Mouse (Mus musculus): ENCODE measurements at regions not wholly inside any gene's neighbourhood (a gene's known extent, or its start where the extent isn't known, plus 50 kb on each side); places are given as distances from the start of the nearest gene placed in this dataset.

GRCm38 (mm10) chr16:24097596-24097995 is 108.9 kb upstream of the Bcl6 start:
- Histone ChIP-seq H3K9ac (no peak overlapping the region), H3K4me2 (no peak overlapping the region), H3K27me3 (no peaks in the 10 kb centered on the region), H3K27ac (no peak overlapping the region), H3K4me3 (no peak overlapping the region), H3K36me3 (no peaks in the 10 kb centered on the region), H3K4me1 (no peaks in the 10 kb centered on the region), H3K9me3 (no peaks in the 10 kb centered on the region)
- 78% methylated on average over 8 of the region's 8 CpGs for WGBS
- ATAC-seq (ENCODE audit: borderline replicate concordance, extremely low read depth, low FRiP score, low TSS enrichment), result no peak

- no peaks in the 10 kb centered on the region for H3K4me1 ChIP-seq
- no peaks in the 10 kb centered on the region for H3K27me3 ChIP-seq
- H3K4me2 ChIP-seq, result no peak overlapping the region
- ATAC-seq (ENCODE audit: borderline replicate concordance, extremely low read depth, low FRiP score, low TSS enrichment), result no peak
- 68% methylated on average over 1 of the region's 1 CpGs for WGBS
- no peaks in the 10 kb centered on the region for H3K36me3 ChIP-seq
- H3K4me3 ChIP-seq, result no peak overlapping the region
- no peak overlapping the region for H3K9ac ChIP-seq
- H3K27ac ChIP-seq, result no peak overlapping the region
- no peaks in the 10 kb centered on the region for H3K9me3 ChIP-seq
These were observed 107.4 kb upstream of the Bcl6 start for GRCm38 (mm10) chr16:24096076-24096475.

- Histone ChIP-seq H3K27ac (no peak overlapping the region), H3K4me1 (no peaks in the 10 kb centered on the region), H3K9me3 (no peaks in the 10 kb centered on the region), H3K36me3 (no peaks in the 10 kb centered on the region), H3K4me3 (no peak overlapping the region), H3K27me3 (no peaks in the 10 kb centered on the region), H3K9ac (no peak overlapping the region), H3K4me2 (no peak overlapping the region)
- no peak for ATAC-seq (ENCODE audit: borderline replicate concordance, extremely low read depth, low FRiP score, low TSS enrichment)
- WGBS, result 78% methylated on average over 4 of the region's 4 CpGs
These were observed 107.0 kb upstream of the Bcl6 start for GRCm38 (mm10) chr16:24095630-24096029.

GRCm38 (mm10) chr16:24094566-24094965 is 105.9 kb upstream of the Bcl6 start:
- Histone ChIP-seq H3K9ac (no peak overlapping the region), H3K4me1 (no peaks in the 10 kb centered on the region), H3K4me2 (no peak overlapping the region), H3K9me3 (no peaks in the 10 kb centered on the region), H3K27me3 (no peaks in the 10 kb centered on the region), H3K27ac (no peak overlapping the region), H3K4me3 (no peak overlapping the region), H3K36me3 (no peaks in the 10 kb centered on the region)
- WGBS, result 79% methylated on average over 6 of the region's 6 CpGs
- ATAC-seq (ENCODE audit: borderline replicate concordance, extremely low read depth, low FRiP score, low TSS enrichment), result no peak

- H3K27me3 ChIP-seq, result no peaks in the 10 kb centered on the region
- H3K4me1 ChIP-seq, result no peaks in the 10 kb centered on the region
- no peaks in the 10 kb centered on the region for H3K36me3 ChIP-seq
- H3K9me3 ChIP-seq, result no peaks in the 10 kb centered on the region
- no peak overlapping the region for H3K27ac ChIP-seq
- 88% methylated on average over 8 of the region's 8 CpGs for WGBS
- no peak overlapping the region for H3K4me2 ChIP-seq
- H3K4me3 ChIP-seq, result no peak overlapping the region
- no peak overlapping the region for H3K9ac ChIP-seq
- no peak for ATAC-seq (ENCODE audit: borderline replicate concordance, extremely low read depth, low FRiP score, low TSS enrichment)
These were observed 105.0 kb upstream of the Bcl6 start for GRCm38 (mm10) chr16:24093624-24094023.

GRCm38 (mm10) chr16:24092616-24093525 is 104.2 kb upstream of the Bcl6 start:
- H3K27me3 ChIP-seq, result no peaks in the 10 kb centered on the region
- no peak overlapping the region for H3K4me3 ChIP-seq
- no peaks in the 10 kb centered on the region for H3K4me1 ChIP-seq
- H3K4me2 ChIP-seq, result no peak overlapping the region
- H3K36me3 ChIP-seq, result no peaks in the 10 kb centered on the region
- H3K9ac ChIP-seq, result no peak overlapping the region
- ATAC-seq (ENCODE audit: borderline replicate concordance, extremely low read depth, low FRiP score, low TSS enrichment), result no peak
- H3K27ac ChIP-seq, result no peak overlapping the region
- WGBS, result 70% methylated on average over 5 of the region's 5 CpGs
- H3K9me3 ChIP-seq, result no peaks in the 10 kb centered on the region

GRCm38 (mm10) chr16:24092136-24092535 is 103.5 kb upstream of the Bcl6 start:
- no peak overlapping the region for H3K27ac ChIP-seq
- H3K4me1 ChIP-seq, result no peaks in the 10 kb centered on the region
- no peaks in the 10 kb centered on the region for H3K36me3 ChIP-seq
- no peak for ATAC-seq (ENCODE audit: borderline replicate concordance, extremely low read depth, low FRiP score, low TSS enrichment)
- H3K4me2 ChIP-seq, result no peak overlapping the region
- H3K4me3 ChIP-seq, result no peak overlapping the region
- no peak overlapping the region for H3K9ac ChIP-seq
- no peaks in the 10 kb centered on the region for H3K27me3 ChIP-seq
- 76% methylated on average over 4 of the region's 4 CpGs for WGBS
- no peaks in the 10 kb centered on the region for H3K9me3 ChIP-seq

GRCm38 (mm10) chr16:24090981-24091380 is 102.3 kb upstream of the Bcl6 start:
- H3K9ac ChIP-seq, result no peak overlapping the region
- H3K9me3 ChIP-seq, result no peaks in the 10 kb centered on the region
- H3K4me3 ChIP-seq, result no peak overlapping the region
- H3K27me3 ChIP-seq, result no peaks in the 10 kb centered on the region
- H3K4me2 ChIP-seq, result no peak overlapping the region
- H3K27ac ChIP-seq, result no peak overlapping the region
- H3K4me1 ChIP-seq, result no peaks in the 10 kb centered on the region
- 77% methylated on average over 4 of the region's 4 CpGs for WGBS
- no peaks in the 10 kb centered on the region for H3K36me3 ChIP-seq
- no peak for ATAC-seq (ENCODE audit: borderline replicate concordance, extremely low read depth, low FRiP score, low TSS enrichment)

- H3K9me3 ChIP-seq, result no peaks in the 10 kb centered on the region
- 69% methylated on average over 11 of the region's 11 CpGs for WGBS
- no peaks in the 10 kb centered on the region for H3K27me3 ChIP-seq
- H3K9ac ChIP-seq, result no peak overlapping the region
- ATAC-seq (ENCODE audit: borderline replicate concordance, extremely low read depth, low FRiP score, low TSS enrichment), result no peak
- H3K4me1 ChIP-seq, result no peaks in the 10 kb centered on the region
- H3K27ac ChIP-seq, result no peak overlapping the region
- no peak overlapping the region for H3K4me2 ChIP-seq
- no peak overlapping the region for H3K4me3 ChIP-seq
- H3K36me3 ChIP-seq, result no peaks in the 10 kb centered on the region
These were observed 101.4 kb upstream of the Bcl6 start for GRCm38 (mm10) chr16:24089840-24090762.

- Histone ChIP-seq H3K36me3 (no peaks in the 10 kb centered on the region), H3K9me3 (no peaks in the 10 kb centered on the region), H3K27ac (no peak overlapping the region), H3K4me2 (no peak overlapping the region), H3K9ac (no peak overlapping the region), H3K27me3 (no peaks in the 10 kb centered on the region), H3K4me3 (no peak overlapping the region), H3K4me1 (no peaks in the 10 kb centered on the region)
- ATAC-seq (ENCODE audit: borderline replicate concordance, extremely low read depth, low FRiP score, low TSS enrichment), result no peak
- WGBS, result 69% methylated on average over 8 of the region's 8 CpGs
These were observed 95.3 kb upstream of the Bcl6 start for GRCm38 (mm10) chr16:24083966-24084365.

GRCm38 (mm10) chr16:24080471-24080870 is 91.8 kb upstream of the Bcl6 start:
- 79% methylated on average over 5 of the region's 5 CpGs for WGBS
- H3K27ac ChIP-seq, result no peak overlapping the region
- H3K27me3 ChIP-seq, result no peaks in the 10 kb centered on the region
- ATAC-seq (ENCODE audit: borderline replicate concordance, extremely low read depth, low FRiP score, low TSS enrichment), result no peak
- no peak overlapping the region for H3K4me2 ChIP-seq
- no peaks in the 10 kb centered on the region for H3K4me1 ChIP-seq
- H3K4me3 ChIP-seq, result no peak overlapping the region
- H3K9me3 ChIP-seq, result no peaks in the 10 kb centered on the region
- no peak overlapping the region for H3K9ac ChIP-seq
- no peaks in the 10 kb centered on the region for H3K36me3 ChIP-seq

- WGBS, result 69% methylated on average over 1 of the region's 1 CpGs
- Histone ChIP-seq H3K9ac (no peak overlapping the region), H3K36me3 (no peaks in the 10 kb centered on the region), H3K4me3 (no peak overlapping the region), H3K9me3 (no peaks in the 10 kb centered on the region), H3K4me2 (no peak overlapping the region), H3K27ac (no peak overlapping the region), H3K27me3 (no peaks in the 10 kb centered on the region), H3K4me1 (no peaks in the 10 kb centered on the region)
- ATAC-seq (ENCODE audit: borderline replicate concordance, extremely low read depth, low FRiP score, low TSS enrichment), result no peak
These were observed 90.0 kb upstream of the Bcl6 start for GRCm38 (mm10) chr16:24078622-24079021.
